Mouse (Mus musculus) monocyte, adult 2 months (primary cell): ENCODE results near the gene Krt20.

ENCODE experiments used
- DNase-seq, 2 experiments: peaks; one replicate each; pipeline ENCODE4 v3.0.0; 2022; ENCODE audit warnings: low spot score in 2 of 2, low read depth in 1 of 2

The Krt20 gene

GRCm38 (mm10) chr11:99414463-99415147, 23.3 kb downstream of the Krt20 start:
- DNase-seq = no peak

GRCm38 (mm10) chr11:99413247-99413646, 24.7 kb downstream of the Krt20 start:
- DNase-seq = no peak

DNA sequence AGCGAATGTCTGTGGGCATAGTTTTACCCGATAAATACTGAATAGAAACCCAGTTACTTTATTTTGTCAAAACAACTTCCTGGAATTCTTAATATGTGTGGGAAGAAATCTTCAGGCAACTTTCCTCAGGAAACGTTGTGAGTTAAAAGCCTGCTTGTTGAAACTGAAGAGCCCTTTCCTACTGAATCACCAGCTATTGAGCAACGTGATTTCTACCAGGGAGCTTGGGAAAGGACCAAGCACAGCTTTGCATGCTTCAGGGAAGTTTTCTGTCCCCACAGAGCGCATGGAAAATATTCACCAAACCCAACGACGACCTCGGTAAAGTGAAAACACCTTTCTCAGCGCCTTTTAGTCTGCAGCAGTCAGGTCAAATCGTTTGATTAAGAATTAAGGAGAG, 31.8 kb downstream of the Krt20 start:
- DNase-seq = no peak

- DNase-seq = no peak
These were observed 37.9 kb downstream of the Krt20 start for GRCm38 (mm10) chr11:99399956-99400549.

- DNase-seq = no peak
These were observed 39.1 kb downstream of the Krt20 start for GRCm38 (mm10) chr11:99398832-99399231.

GRCm38 (mm10) chr11:99398084-99398483, 39.9 kb downstream of the Krt20 start:
- DNase-seq = no peak

GRCm38 (mm10) chr11:99396661-99397060, 41.3 kb downstream of the Krt20 start:
- no peak for DNase-seq

DNA sequence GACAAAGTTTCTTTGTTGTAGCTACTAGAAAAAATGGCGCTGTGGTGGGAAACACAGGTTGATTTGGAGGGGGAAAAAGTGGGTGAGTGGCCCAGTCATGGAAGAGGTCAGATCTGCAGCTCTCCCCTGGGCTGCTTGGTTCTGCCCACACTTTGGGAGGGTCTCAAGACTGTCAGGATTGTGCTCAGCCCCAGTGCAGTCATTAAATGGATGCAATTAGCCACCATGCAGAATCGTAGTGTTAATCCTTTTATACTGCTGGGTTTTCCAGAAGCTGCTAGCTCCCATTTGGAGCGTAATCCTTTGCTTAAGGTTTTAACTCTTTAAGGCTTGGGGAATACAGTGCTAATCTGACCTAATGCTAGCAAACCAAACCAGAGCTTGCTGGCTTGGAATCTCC, 41.9 kb downstream of the Krt20 start:
- DNase-seq = no peak

- DNase-seq = no peak
These were observed 45.5 kb downstream of the Krt20 start for GRCm38 (mm10) chr11:99392492-99392891.

GRCm38 (mm10) chr11:99391375-99391774, 46.6 kb downstream of the Krt20 start:
- no peak for DNase-seq

GRCm38 (mm10) chr11:99390866-99391265, 47.1 kb downstream of the Krt20 start:
- DNase-seq = no peak

GRCm38 (mm10) chr11:99389264-99389663, 48.7 kb downstream of the Krt20 start, which contains the start of gene Krt10:
Krt10 (minus strand) TSS chr11:99389364.
- DNase-seq = no peak

DNA sequence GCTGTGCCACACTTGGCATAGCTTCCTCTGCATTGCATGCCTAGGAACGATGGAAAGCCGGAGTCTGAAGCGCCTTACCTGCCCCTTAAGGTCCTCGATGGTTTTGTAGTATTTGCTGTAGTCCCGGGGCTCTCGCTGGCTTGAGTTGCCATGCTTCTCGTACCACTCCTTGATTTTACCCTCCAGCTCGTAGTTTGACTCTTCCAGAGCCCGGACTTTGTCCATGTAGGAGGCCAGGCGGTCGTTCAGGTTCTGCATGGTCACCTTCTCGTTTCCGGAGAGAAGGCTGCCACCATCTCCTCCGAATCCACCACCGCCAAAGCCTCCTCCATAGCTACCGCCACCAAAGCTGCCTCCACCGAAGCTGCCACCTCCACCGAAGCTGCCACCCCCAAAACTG, 49.3 kb downstream of the Krt20 start:
- DNase-seq = no peak

GRCm38 (mm10) chr11:99385813-99386721, 51.9 kb downstream of the Krt20 start:
- DNase-seq = peak; percentile 31 to 62

- DNase-seq = peak in 1 of 2 experiments; percentile 19
These were observed 58.4 kb downstream of the Krt20 start for GRCm38 (mm10) chr11:99379568-99379967.
